In the genomic region with DNA sequence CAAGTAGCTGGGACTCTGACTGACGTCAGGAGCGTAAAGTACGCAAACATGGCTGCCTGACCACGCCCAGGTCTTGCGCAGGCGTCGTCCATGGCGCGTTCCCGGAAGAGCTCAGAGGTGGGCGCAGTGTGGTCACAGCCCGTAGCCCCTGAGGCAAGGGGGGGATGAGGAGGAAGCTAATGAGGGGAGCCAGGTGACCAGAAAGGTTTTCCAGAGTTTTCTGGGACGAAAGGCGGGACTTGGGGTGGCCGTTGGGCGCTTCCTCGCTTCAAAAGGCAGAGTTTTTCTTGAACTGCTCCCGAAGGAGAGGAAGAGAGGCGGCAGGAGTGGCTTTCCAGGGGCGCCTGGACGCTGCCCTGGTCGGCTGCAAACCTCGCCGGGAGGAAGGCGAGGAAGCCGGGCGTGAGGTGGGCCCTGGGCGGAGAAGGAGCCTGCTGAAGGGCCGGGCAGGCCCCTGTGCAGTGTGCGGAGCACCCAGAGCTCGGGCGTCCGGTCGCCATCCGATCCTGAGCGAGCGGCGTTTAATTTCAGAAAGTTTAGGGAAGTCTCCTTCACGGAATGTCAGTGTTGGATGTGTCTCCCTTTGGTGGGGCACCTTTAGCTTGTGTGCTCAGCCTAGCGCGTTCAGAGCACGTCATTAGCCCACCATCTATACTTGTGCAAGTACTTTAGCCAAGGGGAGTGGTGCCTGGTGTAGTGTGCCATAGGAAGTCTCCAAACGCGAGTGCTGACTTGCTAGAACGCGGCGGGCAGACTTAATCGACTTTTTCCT, we compare ENCODE assay signal across 8 mouse cellular contexts. TPM values are rescaled to one million over a fixed set of nuclear protein-coding genes. Genes with fewer than 3 reads are reported as not detected.
DNase-seq lines count a peak whose midpoint lies in the region; ATAC-seq and TF ChIP-seq lines count a peak whose summit lies in the region.

A gene (plus strand): TSS at position 33 of the 772 bp plus-strand sequence.

- H3K9me3 ChIP-seq in hindbrain, embryonic 14.5 days (ENCODE audit: control insufficient read depth, low read length): no peaks in the 10 kb centered on the region

- H3K4me1 ChIP-seq in hindbrain, embryonic 14.5 days (replicated peaks; ENCODE audit: control insufficient read depth, insufficient read depth, low read length): peaks cover 5% of the 10 kb centered on the region; the same call in 1 of the 2 replicates

- H3K27me3 ChIP-seq in Patski: peaks cover 34% of the 10 kb centered on the region
- no peaks in the 10 kb centered on the region for H3K27me3 ChIP-seq in hindbrain, embryonic 14.5 days (ENCODE audit: control insufficient read depth, insufficient read depth, low read length)

- peak within 1 kb of the TSS; percentile 81 for H3K27ac ChIP-seq in hindbrain, embryonic 14.5 days

- peak within 1 kb of the TSS; percentile 79 for H3K4me2 ChIP-seq in hindbrain, embryonic 14.5 days (replicated peaks)

- POLR2A ChIA-PET in Patski (lab: Charles Lee): no interaction called here

- ATAC-seq in Patski: peak; percentile 90
- ATAC-seq in hindbrain, embryonic 14.5 days (ENCODE audit: low FRiP score): peak; percentile 99

- in situ Hi-C loops in Patski (cut with MboI; ENCODE audit: low pct_unique_long_range_greater_than_20kb): loop anchor here (5.0 to 25.0 kb wide), 3 partner anchors 67 to 347 kb away; no protein-coding TSS in a partner anchor

- peak within 1 kb of the TSS; percentile 84 for H3K4me3 ChIP-seq in hindbrain, embryonic 14.5 days (replicated peaks; ENCODE audit: low read length)

- DNase-seq in Patski (ENCODE audit: low read depth, low spot score): peak; percentile 33
- DNase-seq in cerebellum, postnatal 14 days: peak; percentile 89 to 92
- DNase-seq in frontal cortex, postnatal 25 days (ENCODE audit: low spot score in 2 of 2): peak; percentile 70 to 74
- DNase-seq in hindbrain, embryonic 14.5 days (ENCODE audit: low spot score): peak; percentile 90
- DNase-seq in layer of hippocampus, postnatal 36 days: peak; percentile 86 to 87
- DNase-seq in lung, postnatal 36 days: peak; percentile 92
- peak; percentile 93 for DNase-seq in retina, postnatal 1 day
- peak; percentile 66 to 80 for DNase-seq in urinary bladder, adult 18-20 months (ENCODE audit: low spot score in 2 of 2)

- H3K9ac ChIP-seq in hindbrain, embryonic 14.5 days: peak within 1 kb of the TSS; percentile 87

- H3K36me3 ChIP-seq in hindbrain, embryonic 14.5 days (replicated peaks; ENCODE audit: control insufficient read depth, insufficient read depth): peaks cover 5% of the 10 kb centered on the region; the same call in 1 of the 2 replicates

- CTCF ChIA-PET in Patski (lab: Charles Lee): no interaction called here

- no peak for TF ChIP-seq CTCF in Patski (IDR thresholded peaks at IDR 0.05)

- 1% methylated on average over 48 of the region's 48 CpGs for WGBS in hindbrain, embryonic 14.5 days

RNA-seq across cellular contexts. Expression of the gene that starts here (rescaled TPM):
- 37.8 TPM for polyA plus RNA-seq in Patski (2021)
- polyA plus RNA-seq in hindbrain, embryonic 14.5 days (2014; fragmentation: Nextera tagmentation; extraction: Ambion mirVana): 36.5 and 38.5 TPM in 2 replicates
- total RNA-seq in layer of hippocampus, postnatal 36 days (2021): 10 to 100 TPM; 27.6 to 35.0 TPM

Comparison
In these comparisons a context has a peak if more than half of its experiments do, and no peak if none do; other contexts are left out.
1. Peak in every context shown above with its lines: DNase-seq, ATAC-seq, H3K4me3 ChIP-seq and H3K27ac ChIP-seq.
2. DNase-seq: peak in every context shown above with its lines; median percentile 93 in retina, postnatal 1 day; 92 in lung, postnatal 36 days; 90 in cerebellum, postnatal 14 days; 90 in hindbrain, embryonic 14.5 days; 86 in layer of hippocampus, postnatal 36 days; 73 in urinary bladder, adult 18-20 months; 72 in frontal cortex, postnatal 25 days; 33 in Patski.